Mouse (Mus musculus) cerebellum, adult 2 months (tissue): ENCODE measurements around the gene Ppa2.

Experiments
- CTCF ChIP-seq: fragments of 200-500 bp; IDR thresholded peaks from 2 replicates; pipeline ENCODE4 v1.5.1; 2011; ENCODE audit warnings: low read depth, mild to moderate bottlenecking, control low read depth, low read length, moderate library complexity, borderline replicate concordance; ENCODE audit not compliant: insufficient read depth
- POLR2A ChIP-seq: fragments of 200-500 bp; IDR thresholded peaks from 2 replicates; pipeline ENCODE4 v1.6.1; 2011; ENCODE audit warnings: low read length, control low read depth, borderline replicate concordance; ENCODE audit not compliant: insufficient read depth

- TF ChIP-seq CTCF, result no peak
- no peak for TF ChIP-seq POLR2A
These were observed 80.0 kb downstream of the Ppa2 start for GRCm38 (mm10) chr3:133389803-133390387.
